Mouse (Mus musculus) megakaryocyte, embryonic 14.5 days (primary cell): ENCODE measurements around the gene Dglucy.

ENCODE experiments used
- FLI1 ChIP-seq: IDR thresholded peaks from 2 replicates; pipeline ENCODE4 v1.6.1; 2012; ENCODE audit warnings: low read length, inconsistent platforms, mixed read lengths
- GATA1 ChIP-seq: IDR thresholded peaks from 3 replicates; pipeline ENCODE4 v1.6.1; 2012; ENCODE audit warnings: mixed read lengths, low read length, inconsistent platforms, borderline replicate concordance

DNA sequence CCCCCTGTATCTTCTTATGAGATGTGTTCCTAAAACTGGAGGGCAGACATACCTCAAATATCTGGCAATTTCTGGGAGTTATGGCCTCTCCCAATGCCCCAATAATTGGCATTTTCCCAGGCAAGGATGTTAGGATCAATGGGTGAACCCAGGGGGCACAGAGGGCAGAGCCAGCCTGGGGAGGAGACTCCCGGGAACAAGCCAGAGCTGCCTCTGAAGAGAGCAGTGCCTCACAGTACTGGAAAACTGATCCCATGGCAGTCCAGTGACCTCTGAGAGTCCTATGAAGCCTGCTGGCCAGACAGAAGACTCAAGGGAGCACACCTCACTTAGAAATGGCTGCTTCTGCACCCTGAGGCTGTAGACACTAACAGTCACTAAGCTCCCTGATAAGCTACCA is 67.7 kb downstream of the Dglucy start:
- TF ChIP-seq FLI1 (no peak), GATA1 (no peak)
